Mouse (Mus musculus): ENCODE data around the gene Slc37a1. TPM values are rescaled to one million over a fixed set of nuclear protein-coding genes. Genes with fewer than 3 reads are reported as not detected.

Slc37a1 gene
- polyA plus RNA-seq, 1 experiment, result 0.14 TPM

GRCm38 (mm10) chr17:31316998-31317397 lies 30.4 kb downstream of the Slc37a1 start:
- Histone ChIP-seq H3K4me3 (ENCODE audit: insufficient read depth, poor library complexity, severe bottlenecking) (no peak overlapping the region), H3ac (ENCODE audit: control insufficient read depth, insufficient read length, low read depth) (no peak overlapping the region), H3K36me3 (ENCODE audit: control insufficient read depth, insufficient read depth) (no peaks in the 10 kb centered on the region), H3K27me3 (ENCODE audit: control insufficient read depth, insufficient read depth, insufficient read length) (peaks cover 5% of the 10 kb centered on the region), H3K79me2 (ENCODE audit: control insufficient read depth, insufficient read depth) (no peaks in the 10 kb centered on the region), H3K79me3 (ENCODE audit: low read depth) (no peaks in the 10 kb centered on the region)
- TF ChIP-seq USF1 (IDR thresholded peaks at IDR 0.05; ENCODE audit: low read depth) (no peak), MAX (IDR thresholded peaks at IDR 0.05) (no peak), CEBPB (IDR thresholded peaks at IDR 0.05; ENCODE audit: low read depth) (no peak), CTCF (IDR thresholded peaks at IDR 0.05; ENCODE audit: control insufficient read depth, insufficient read depth, insufficient read length) (no peak), MYOD1 (IDR thresholded peaks at IDR 0.05; ENCODE audit: control insufficient read depth, insufficient read length, low read depth) (no peak), MYOG (IDR thresholded peaks at IDR 0.05; ENCODE audit: control insufficient read depth, extremely low read depth, insufficient read length) (no peak), FOSL1 (IDR thresholded peaks at IDR 0.05; ENCODE audit: insufficient read depth, low read length, poor library complexity, severe bottlenecking) (no peak)

DNA sequence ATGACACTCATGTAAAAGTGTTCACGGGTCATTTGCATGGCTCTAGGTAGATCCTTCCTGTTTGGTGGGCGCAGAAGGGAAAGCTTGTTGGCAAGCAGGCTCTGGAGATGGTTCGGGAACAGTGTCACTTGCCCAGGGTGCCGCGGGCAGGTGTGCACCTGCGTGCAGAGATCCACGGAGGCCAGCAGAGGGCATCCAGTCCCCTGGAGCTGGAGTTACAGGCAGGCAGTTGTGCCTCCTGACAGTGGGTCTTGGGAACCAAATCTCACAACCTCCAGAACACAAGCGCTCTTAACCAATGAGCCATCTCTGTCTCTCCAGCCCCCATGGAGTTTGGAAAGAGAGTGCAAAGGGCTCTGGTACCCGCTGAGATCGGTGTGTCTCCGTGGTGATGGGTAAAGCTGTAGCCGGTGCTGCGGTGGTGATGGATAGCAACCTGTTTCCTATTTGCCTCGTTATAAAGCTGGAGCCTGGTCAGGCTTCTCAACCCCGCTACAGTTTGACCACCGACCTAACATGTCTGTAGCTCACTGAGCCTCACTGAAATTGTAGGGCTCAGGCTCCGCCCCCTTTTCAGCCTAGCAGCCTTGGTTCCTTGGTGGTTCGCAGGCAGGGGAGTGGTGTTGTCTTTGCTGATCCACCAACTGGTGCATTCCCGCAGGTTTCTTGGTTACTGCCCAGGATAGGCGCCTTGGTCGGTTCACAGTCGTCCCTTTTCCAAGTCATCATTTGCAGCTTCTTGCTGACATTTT lies 31.1 kb downstream of the Slc37a1 start:
- Histone ChIP-seq H3ac (ENCODE audit: control insufficient read depth, insufficient read length, low read depth) (no peak overlapping the region), H3K79me2 (ENCODE audit: control insufficient read depth, insufficient read depth) (no peaks in the 10 kb centered on the region), H3K4me3 (ENCODE audit: insufficient read depth, poor library complexity, severe bottlenecking) (no peak overlapping the region), H3K27me3 (ENCODE audit: control insufficient read depth, insufficient read depth, insufficient read length) (peaks cover 5% of the 10 kb centered on the region), H3K79me3 (ENCODE audit: low read depth) (no peaks in the 10 kb centered on the region), H3K36me3 (ENCODE audit: control insufficient read depth, insufficient read depth) (no peaks in the 10 kb centered on the region)
- TF ChIP-seq MAX (IDR thresholded peaks at IDR 0.05) (no peak), MYOG (IDR thresholded peaks at IDR 0.05; ENCODE audit: control insufficient read depth, extremely low read depth, insufficient read length) (no peak), CEBPB (IDR thresholded peaks at IDR 0.05; ENCODE audit: low read depth) (no peak), USF1 (IDR thresholded peaks at IDR 0.05; ENCODE audit: low read depth) (no peak), MYOD1 (IDR thresholded peaks at IDR 0.05; ENCODE audit: control insufficient read depth, insufficient read length, low read depth) (no peak), FOSL1 (IDR thresholded peaks at IDR 0.05; ENCODE audit: insufficient read depth, low read length, poor library complexity, severe bottlenecking) (no peak), CTCF (IDR thresholded peaks at IDR 0.05; ENCODE audit: control insufficient read depth, insufficient read depth, insufficient read length) (peak; percentile 11)

DNA sequence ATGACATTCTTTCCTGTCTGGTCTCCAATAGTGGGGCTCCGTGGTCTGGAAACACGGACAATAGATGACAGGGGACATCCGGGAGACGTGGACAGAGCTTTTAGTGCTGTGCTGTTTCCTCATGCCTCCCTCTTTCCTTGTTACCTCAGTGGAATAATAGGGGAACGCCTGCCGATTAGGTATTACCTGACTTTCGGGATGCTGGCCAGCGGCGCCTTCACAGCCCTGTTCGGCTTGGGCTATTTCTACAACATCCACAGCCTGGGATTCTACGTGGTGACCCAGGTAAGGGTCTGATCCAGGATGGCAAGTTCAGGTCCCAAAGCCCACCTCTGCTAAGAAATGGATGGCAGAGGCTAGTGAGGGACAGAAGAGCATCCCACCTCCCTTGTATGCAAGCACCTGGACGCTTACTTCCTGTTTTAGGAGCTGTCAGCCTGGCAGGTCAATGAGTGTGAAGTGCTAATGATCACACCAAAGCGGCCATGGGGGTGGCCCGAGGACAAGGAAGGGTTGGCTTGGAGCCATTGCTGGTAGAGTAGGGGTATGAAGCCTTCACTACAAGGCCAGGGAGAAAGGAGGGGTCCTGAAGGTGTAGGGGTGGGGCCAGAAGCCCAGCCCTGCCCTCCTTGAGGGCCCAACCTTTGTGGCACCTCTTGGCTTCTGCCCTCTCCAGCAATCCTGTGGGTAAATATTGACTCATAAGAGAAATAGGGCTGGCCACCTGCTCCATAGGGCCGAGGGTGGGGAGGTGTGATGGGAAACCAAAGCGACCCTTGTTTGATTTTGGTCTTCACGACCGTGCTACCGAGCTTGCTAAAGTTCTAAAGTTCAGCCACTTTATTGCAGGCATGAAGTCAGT lies 32.5 kb downstream of the Slc37a1 start:
- TF ChIP-seq MAX (IDR thresholded peaks at IDR 0.05) (no peak), MYOD1 (IDR thresholded peaks at IDR 0.05; ENCODE audit: control insufficient read depth, insufficient read length, low read depth) (no peak), USF1 (IDR thresholded peaks at IDR 0.05; ENCODE audit: low read depth) (no peak), CTCF (IDR thresholded peaks at IDR 0.05; ENCODE audit: control insufficient read depth, insufficient read depth, insufficient read length) (no peak), MYOG (IDR thresholded peaks at IDR 0.05; ENCODE audit: control insufficient read depth, extremely low read depth, insufficient read length) (no peak), FOSL1 (IDR thresholded peaks at IDR 0.05; ENCODE audit: insufficient read depth, low read length, poor library complexity, severe bottlenecking) (no peak), CEBPB (IDR thresholded peaks at IDR 0.05; ENCODE audit: low read depth) (no peak)
- Histone ChIP-seq H3K79me3 (ENCODE audit: low read depth) (no peaks in the 10 kb centered on the region), H3K27me3 (ENCODE audit: control insufficient read depth, insufficient read depth, insufficient read length) (peaks cover 5% of the 10 kb centered on the region), H3K79me2 (ENCODE audit: control insufficient read depth, insufficient read depth) (no peaks in the 10 kb centered on the region), H3K4me3 (ENCODE audit: insufficient read depth, poor library complexity, severe bottlenecking) (no peak overlapping the region), H3K36me3 (ENCODE audit: control insufficient read depth, insufficient read depth) (no peaks in the 10 kb centered on the region), H3ac (ENCODE audit: control insufficient read depth, insufficient read length, low read depth) (no peak overlapping the region)

DNA sequence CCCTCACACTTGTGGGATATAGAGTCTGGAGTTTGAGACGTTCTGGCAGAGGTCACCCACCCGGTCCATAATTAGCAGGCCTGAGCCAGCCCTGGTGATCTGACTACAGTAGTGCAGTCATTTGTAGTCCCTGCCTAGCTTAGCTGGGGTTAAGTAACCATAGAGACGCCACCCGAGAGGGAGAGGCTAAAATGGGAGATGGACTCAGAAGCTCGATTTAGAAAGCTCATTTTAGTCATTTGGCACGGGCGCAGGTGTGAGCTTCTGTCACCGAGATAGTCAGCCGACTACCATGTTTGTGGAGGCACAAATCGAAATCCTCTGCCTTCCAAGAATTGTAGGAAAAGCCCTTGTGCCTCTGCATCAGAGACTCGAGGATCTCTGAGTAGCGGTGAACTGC lies 34.8 kb downstream of the Slc37a1 start:
- no peak overlapping the region for H3K4me3 ChIP-seq (ENCODE audit: insufficient read depth, poor library complexity, severe bottlenecking)
- H3K36me3 ChIP-seq (ENCODE audit: control insufficient read depth, insufficient read depth), result no peaks in the 10 kb centered on the region
- H3K79me3 ChIP-seq (ENCODE audit: low read depth), result no peaks in the 10 kb centered on the region
- H3K79me2 ChIP-seq (ENCODE audit: control insufficient read depth, insufficient read depth), result no peaks in the 10 kb centered on the region
- peaks cover 5% of the 10 kb centered on the region for H3K27me3 ChIP-seq (ENCODE audit: control insufficient read depth, insufficient read depth, insufficient read length)
- TF ChIP-seq CTCF (IDR thresholded peaks at IDR 0.05; ENCODE audit: control insufficient read depth, insufficient read depth, insufficient read length) (no peak), MYOG (IDR thresholded peaks at IDR 0.05; ENCODE audit: control insufficient read depth, extremely low read depth, insufficient read length) (no peak), FOSL1 (IDR thresholded peaks at IDR 0.05; ENCODE audit: insufficient read depth, low read length, poor library complexity, severe bottlenecking) (no peak), CEBPB (IDR thresholded peaks at IDR 0.05; ENCODE audit: low read depth) (no peak), MAX (IDR thresholded peaks at IDR 0.05) (no peak), MYOD1 (IDR thresholded peaks at IDR 0.05; ENCODE audit: control insufficient read depth, insufficient read length, low read depth) (no peak), USF1 (IDR thresholded peaks at IDR 0.05; ENCODE audit: low read depth) (no peak)
- no peak overlapping the region for H3ac ChIP-seq (ENCODE audit: control insufficient read depth, insufficient read length, low read depth)

GRCm38 (mm10) chr17:31322446-31322845 lies 35.9 kb downstream of the Slc37a1 start:
- Histone ChIP-seq H3K79me3 (ENCODE audit: low read depth) (no peaks in the 10 kb centered on the region), H3K4me3 (ENCODE audit: insufficient read depth, poor library complexity, severe bottlenecking) (no peak overlapping the region), H3K36me3 (ENCODE audit: control insufficient read depth, insufficient read depth) (no peaks in the 10 kb centered on the region), H3ac (ENCODE audit: control insufficient read depth, insufficient read length, low read depth) (no peak overlapping the region), H3K79me2 (ENCODE audit: control insufficient read depth, insufficient read depth) (no peaks in the 10 kb centered on the region), H3K27me3 (ENCODE audit: control insufficient read depth, insufficient read depth, insufficient read length) (peaks cover 5% of the 10 kb centered on the region)
- no peak for TF ChIP-seq CEBPB (IDR thresholded peaks at IDR 0.05; ENCODE audit: low read depth)
- TF ChIP-seq MYOD1 (IDR thresholded peaks at IDR 0.05; ENCODE audit: control insufficient read depth, insufficient read length, low read depth), result no peak
- no peak for TF ChIP-seq MAX (IDR thresholded peaks at IDR 0.05)
- TF ChIP-seq USF1 (IDR thresholded peaks at IDR 0.05; ENCODE audit: low read depth), result no peak
- no peak for TF ChIP-seq MYOG (IDR thresholded peaks at IDR 0.05; ENCODE audit: control insufficient read depth, extremely low read depth, insufficient read length)
- TF ChIP-seq CTCF (IDR thresholded peaks at IDR 0.05; ENCODE audit: control insufficient read depth, insufficient read depth, insufficient read length), result no peak
- TF ChIP-seq FOSL1 (IDR thresholded peaks at IDR 0.05; ENCODE audit: insufficient read depth, low read length, poor library complexity, severe bottlenecking), result no peak
